Mouse (Mus musculus): ENCODE data around the gene Glul.
"Not testable (repeated sequence)": the region's sequence is repeated elsewhere in the genome, so short reads cannot be mapped to it uniquely, and the experiment has no call there.

The Glul gene

DNA sequence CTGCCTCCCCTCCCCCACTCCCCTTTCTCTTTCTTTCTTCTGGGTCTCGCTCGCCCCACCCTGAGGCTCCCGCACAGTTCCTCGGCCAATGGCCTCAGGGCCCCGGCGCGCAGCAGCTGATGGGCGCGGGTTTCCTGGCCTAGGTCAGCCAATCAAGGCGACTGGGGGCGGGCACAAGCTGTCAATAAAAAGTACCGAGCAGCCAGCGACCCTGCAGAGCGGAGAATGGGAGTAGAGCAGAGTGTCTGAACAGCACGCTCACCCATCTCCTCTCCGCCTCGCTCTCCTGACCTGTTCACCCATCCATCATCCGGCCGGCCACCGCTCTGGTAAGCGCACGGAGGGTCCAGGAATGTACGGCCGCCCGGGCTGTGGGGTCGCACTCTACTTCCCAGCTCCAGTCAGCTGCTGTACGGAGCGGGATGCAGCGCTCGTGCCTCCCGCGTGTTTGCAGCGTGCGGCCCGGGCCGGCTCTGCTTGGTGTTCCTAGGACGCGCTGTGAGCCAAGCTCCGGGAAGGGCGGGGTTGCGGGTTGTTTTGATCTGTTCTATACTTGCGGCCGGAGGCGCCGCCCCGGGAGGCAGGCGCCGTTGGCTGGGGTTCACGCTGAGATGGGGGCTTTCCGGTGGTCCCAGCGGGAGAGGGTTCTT is at the start of gene Glul, which contains the start of gene Teddm2:
Glul (plus strand) TSS at position 214 of the 650 bp plus-strand sequence.
Teddm2 (minus strand) TSS at position 498 of the 650 bp plus-strand sequence.
- DNase-seq (ENCODE audit: low spot score in 2 of 2): peak; percentile 95 to 97

DNA sequence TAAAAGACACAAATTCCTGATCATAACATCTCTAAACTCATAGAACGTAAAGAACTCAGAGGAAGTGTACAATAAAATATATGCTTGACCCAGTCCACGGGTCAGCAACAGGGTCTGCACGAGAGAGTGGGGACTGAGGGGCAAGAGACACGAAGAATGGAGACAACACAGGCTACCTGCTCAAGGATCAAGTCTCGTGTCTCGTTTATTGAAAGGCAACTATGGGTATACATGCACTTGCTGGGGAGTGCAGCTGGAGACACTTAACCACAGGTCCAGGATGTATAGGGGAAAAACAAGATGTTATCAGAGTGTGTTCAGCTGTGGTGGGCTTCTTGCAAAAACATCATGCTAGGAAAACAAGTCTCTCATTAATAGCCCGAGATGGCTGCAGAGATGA is 47.0 kb upstream of the Glul start:
- peak; percentile 28 to 46 for DNase-seq (ENCODE audit: low spot score in 2 of 2)

DNA sequence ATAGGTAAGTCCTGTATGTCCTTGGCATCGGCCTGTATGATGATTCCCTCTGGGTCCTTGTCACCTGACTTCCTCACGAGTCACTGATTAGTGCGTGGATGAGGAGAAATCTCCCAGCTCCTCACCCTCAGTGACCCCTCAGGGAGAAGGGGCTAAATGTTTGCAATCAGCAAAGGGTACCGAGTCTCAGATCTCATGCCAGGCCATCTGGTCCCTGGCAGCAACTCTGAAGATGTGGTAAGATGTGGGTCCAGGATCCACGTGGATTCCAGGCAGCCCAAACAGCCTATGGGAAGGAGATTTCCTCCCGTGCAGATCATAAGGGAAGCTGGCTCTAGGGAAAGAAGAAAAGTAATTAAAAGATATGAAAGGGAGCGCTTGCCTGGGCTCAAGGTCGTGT is 43.8 kb upstream of the Glul start:
- DNase-seq (ENCODE audit: low spot score in 2 of 2): no peak

DNA sequence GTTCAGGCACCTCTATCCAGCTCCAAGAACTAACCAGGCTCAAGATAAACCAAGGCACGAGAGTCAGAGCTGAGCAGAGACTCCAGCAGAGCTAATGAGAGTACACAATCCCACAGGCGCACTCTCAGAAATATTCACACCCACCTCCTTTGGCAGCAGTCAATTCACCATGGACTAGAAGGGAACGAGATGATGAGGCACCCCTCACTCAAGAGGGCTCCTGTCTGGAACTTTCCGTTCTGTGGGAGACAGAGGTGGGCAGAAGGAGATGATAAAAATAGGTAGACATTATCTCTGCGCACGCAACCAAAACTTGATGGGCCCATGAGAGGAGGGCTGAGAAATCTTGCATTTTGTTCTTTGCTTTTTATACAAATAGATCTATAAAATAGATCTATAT is 25.7 kb upstream of the Glul start, which contains the start of gene Teddm1b:
Teddm1b (plus strand) TSS at position 301 of the 400 bp plus-strand sequence.
- no peak for DNase-seq (ENCODE audit: low spot score in 2 of 2)

DNA sequence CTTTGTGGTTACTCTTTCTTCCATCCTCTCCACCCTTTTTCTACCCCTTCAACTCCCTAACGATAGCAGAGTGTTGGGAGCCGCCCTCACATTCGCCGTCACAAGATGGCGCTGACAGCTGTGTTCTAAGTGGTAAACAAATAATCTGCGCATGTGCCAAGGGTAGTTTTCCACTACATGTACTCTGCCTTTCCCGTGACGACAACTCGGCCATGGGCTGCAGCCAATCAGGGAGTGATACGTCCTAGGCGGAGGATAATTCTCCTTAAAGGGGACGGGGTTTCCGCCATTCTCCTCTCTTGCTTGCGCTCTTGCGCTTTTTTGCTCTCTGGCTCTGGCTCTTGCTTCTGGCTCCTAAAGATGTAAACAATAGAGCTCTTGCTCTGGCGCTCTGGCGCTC is 19.4 kb upstream of the Glul start:
- DNase-seq (ENCODE audit: low spot score in 2 of 2): not testable (repeated sequence)

DNA sequence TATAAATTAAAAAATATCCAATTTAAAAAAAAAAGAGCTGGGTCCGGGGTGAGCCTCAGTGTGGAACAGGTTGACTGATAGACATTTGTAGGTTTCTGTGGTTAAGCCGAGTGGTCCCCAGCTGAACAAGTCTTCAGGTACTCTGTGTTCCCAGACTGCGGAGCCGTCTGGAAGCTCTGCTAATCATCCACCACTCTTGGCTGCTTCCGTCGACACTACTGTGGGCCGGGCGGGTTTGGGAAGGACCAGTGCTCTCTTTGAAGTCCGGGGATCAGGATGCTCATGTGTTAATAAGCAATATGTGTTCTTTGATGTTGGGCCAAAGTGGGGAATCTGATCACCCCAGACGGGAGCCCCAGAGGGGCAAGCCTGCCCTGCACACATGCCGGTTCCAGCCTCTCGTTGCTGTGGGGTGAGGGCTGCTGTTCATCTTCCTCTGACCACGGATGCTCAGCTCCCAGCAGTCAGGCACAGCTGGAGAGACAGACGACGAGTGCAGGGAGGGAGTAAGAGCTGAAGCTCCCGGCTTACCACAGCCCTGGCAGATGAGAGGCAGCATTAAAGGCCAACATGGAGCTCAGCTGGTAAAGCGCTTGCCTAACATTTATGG is 13.6 kb upstream of the Glul start:
- DNase-seq (ENCODE audit: low spot score in 2 of 2): no peak

DNA sequence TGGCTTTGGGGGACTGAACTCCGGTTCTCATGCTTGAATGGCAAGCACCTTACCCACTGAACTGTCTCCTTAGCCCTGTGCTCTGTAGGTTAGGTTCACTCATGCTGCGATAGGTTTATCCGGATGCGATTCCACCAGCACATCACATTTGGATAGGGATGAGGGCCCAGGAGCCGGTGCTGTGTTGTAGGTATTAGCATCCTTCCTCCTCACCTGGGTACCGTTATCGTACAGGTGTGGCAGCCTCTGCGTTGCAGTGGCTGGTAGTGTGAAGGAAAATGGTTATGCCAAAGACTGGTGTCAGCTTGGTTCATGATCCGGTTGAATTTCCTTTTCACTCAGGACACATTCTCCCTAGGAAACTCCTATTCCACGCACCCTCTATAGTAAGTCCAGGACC is 9.6 kb upstream of the Glul start:
- no peak for DNase-seq (ENCODE audit: low spot score in 2 of 2)

DNA sequence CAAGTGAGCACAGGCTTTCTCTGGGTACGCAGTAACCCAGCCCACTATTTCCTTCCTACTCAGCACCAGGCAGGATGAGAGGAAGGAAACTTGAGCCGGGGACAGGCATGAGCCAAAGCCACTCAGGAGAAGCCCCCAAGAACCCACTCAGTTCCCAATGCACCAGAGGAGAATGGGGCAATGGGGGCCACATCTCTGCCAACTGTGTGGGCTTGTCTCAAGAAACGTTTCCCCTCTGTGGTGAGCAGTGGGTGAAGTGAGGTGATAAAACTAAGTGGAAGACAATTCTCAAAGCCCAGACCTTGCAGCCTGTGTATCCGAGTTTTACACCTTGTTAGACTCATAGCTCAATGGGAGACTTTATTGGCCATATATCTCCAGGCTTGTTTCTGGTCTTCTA is 8.3 kb upstream of the Glul start, which contains the start of gene Teddm1a:
Teddm1a (plus strand) TSS at position 301 of the 400 bp plus-strand sequence.
- DNase-seq (ENCODE audit: low spot score in 2 of 2): no peak

DNA sequence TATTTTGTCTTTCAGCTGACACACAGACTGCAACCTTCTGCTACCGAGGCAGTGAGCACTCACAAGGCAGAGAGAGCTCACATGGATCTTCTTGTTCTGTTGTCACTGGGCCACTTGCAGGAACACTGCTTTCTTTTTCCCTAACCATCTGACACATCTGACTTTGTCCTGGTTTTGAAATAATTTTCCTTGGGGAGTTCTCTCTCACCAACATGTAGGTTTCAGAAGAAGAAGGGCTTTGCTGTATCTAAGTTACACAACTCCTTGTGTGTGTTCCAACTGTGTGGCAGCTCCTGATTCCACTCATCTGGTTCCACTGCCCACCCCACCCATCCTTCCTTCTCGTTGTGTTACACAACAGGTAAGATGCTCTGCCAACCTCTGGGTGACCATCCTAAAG is 6.0 kb upstream of the Glul start:
- DNase-seq (ENCODE audit: low spot score in 2 of 2): no peak

DNA sequence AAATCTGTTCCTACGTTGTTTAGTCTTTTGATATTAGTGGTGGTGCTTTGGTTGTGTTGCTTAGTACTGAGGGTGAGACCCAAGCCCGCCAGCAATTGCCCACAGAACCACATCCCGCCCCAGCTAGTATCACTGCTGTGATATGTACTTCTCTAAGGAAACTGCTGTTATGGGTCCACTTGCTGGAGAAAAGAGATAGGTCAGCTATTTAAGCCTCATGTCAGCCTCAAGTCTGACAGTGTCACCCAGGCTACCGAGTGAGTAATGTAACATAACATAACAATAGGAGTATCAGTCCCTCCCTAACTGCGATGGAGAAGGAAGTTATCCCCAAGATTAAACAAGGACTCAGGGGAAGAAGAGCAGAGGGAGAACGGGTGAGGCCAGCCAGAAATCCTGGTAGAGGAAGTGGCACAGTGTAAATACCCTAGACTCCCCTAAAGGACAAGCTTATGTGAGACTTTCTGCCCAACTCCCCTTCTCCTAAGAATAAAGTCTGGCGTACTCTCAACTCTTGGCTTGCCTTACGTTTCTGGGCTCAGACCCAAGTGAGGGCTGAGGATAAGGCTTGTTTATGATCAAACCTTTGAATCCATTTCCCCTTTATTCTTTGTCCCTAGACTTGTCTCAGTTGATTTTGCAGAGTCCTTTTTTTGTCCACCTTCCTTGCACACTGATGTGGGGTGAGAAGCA is 5.4 kb upstream of the Glul start:
- DNase-seq (ENCODE audit: low spot score in 2 of 2): no peak

DNA sequence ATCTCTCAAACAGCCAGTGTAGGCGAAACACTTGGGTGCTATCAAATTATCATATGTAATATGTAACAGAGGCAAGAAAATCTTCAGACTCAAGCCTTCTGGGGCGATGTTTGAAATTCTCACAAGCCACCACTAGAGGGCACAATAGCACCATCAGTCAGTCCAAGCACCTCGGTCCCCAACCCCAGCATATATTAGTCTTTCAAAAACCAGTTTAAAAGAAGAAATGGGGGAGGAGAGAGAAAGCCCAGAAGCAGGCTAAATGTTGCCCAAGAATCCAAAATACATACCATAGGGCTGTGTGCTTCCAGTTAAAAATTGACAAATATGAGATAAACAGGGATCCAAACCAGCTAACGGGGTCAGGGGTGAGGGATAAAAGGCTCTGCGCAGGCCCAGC is 4.8 kb upstream of the Glul start:
- peak; percentile 47 to 74 for DNase-seq (ENCODE audit: low spot score in 2 of 2)

DNA sequence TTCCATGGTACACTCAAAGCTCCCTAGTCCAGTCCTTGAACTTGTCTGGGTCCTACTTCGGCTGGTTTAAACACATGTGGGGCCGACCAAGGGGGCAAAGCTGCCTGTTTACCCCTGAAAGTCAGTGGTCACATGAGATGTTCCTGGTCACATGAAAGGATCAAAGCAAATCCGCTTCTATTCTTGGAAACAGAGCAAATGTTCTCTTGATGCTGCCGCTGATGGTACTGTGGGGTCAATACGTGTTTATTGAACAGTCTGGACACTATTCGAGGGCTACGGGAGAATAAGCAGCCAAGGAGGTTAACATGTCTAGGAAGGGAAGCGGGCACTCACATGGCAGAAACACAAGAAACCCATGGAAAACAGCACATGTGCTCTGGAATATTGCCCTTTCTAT is 2.5 kb upstream of the Glul start:
- DNase-seq (ENCODE audit: low spot score in 2 of 2): no peak

DNA sequence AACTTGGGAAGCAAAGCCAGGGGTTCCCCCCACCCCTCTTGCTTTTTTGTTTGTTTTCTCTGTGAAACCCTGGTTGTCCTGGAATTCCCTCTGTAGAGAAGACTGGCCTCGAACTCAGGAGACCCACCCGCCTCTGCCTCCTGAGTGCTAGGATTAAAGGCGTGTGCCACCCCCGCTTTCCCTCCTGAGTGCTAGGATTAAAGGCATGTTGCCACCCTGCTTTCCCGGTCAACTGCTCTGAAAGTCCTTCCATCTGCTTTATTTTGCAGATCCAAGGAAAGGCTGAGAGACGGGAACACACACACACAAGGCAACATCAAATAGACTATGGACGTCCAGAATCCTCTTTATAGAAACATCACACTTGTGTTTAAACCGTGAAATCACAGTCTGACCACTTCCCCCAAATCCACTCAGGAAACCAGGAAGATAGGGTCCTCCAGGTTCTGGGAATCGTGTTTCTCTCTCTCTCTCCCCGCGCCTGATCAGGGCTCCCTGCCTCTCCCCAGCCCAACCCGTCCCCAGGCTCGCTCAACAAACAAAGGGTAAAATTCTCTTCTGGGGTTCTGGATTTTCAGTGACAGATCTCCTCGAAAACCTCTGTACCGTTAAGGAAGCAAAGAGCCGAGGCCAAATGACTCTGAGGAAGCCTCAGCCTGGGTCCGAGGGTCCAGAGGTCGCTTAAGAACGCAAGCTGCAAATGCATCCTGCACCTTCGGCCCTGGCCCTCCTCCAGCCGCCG is 584 bp upstream of the Glul start:
- no peak for DNase-seq (ENCODE audit: low spot score in 2 of 2)

DNA sequence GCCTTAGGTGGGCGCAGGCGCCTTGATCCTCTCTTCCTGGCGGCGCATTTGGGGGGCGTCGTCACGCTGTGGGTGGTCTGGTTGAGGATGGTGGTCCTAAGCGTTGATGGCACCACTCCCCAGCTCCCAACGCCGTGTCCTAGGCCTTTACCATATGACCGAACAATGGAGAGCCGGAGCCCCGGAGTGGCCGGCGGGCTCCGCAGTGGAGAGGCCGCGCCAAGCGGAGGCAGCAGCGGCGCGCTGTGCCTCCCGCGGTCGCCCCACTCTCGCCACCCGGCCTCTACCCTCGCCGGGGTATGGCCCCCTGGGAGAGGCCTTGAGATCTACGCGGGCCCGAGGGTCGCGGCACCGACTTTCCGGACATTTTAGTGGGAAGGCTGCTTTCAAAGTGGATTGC is 637 bp downstream of the Glul start:
- no peak for DNase-seq (ENCODE audit: low spot score in 2 of 2)

DNA sequence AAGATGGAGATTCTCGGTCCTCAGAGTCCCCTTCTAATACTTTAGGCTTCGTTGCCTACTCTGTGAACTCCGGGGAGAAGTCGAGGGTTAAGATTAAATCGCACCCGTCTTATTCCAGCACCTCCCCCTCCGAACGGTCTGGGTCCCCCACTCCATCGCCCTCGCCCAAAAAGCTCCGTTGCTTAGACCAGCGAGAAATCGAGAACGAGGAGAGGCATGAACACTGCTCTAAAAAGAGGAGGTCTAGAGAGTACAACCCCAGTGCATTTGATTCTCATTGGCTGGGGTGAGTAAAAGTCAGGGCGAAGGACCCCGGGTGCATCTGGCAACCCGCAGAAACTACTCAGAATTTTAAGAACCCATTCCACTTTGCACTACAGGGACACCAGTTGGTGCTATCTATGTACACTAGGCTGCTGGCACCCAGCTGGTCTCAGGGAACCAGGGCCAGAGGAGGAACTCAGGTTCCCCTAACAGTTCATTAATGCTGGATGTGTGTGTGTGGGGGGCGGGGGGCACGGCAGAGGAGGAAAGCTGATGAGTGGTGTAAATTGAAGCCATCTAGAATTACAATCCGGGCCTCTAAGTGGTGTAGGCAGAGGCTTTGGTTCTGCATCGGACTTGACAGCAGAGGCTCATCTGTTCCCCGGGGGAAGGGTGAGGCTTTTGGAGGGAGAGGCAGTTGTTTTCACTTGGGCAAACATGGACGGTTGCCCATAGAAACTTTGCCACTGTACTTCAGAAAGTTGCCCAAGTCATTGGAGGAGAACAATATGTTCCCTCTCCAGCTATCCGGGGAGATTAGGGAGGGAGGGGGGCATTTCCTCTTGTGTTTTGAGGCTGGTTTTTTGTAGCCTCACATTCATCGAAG is 1.4 kb downstream of the Glul start:
- peak; percentile 9 to 14 for DNase-seq (ENCODE audit: low spot score in 2 of 2)

DNA sequence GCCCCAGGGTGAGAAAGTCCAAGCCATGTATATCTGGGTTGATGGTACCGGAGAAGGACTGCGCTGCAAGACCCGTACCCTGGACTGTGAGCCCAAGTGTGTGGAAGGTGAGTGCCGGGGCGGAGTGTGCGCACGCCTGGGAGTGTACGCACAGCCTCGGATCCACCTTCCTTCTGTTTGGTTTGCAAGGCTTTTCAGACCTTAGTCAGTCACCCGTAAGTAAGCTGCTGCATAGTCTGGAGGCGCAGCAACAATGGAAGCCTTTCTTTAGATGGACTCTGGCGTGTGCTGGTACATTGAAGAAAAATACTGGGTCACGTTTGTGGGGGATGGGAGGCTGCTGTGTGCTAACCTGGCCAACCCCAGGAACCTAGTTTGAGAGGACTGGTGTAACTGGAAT is 3.3 kb downstream of the Glul start:
- no peak for DNase-seq (ENCODE audit: low spot score in 2 of 2)

DNA sequence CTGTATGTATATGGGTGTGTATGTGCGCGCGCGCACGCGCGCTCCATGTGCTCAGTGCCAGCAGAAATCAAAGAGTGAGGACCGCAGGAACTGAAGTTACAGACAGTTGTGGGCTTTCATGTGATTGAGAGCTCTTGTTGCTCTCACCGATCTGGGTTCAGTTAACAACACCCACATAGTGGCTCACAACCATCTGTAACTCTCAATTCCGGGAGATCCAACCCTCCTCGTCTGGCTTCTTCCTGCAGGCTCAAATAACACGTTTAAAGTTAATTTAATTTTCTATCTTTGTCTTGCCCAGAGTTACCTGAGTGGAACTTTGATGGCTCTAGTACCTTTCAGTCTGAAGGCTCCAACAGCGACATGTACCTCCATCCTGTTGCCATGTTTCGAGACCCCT is 4.5 kb downstream of the Glul start:
- DNase-seq (ENCODE audit: low spot score in 2 of 2): no peak

DNA sequence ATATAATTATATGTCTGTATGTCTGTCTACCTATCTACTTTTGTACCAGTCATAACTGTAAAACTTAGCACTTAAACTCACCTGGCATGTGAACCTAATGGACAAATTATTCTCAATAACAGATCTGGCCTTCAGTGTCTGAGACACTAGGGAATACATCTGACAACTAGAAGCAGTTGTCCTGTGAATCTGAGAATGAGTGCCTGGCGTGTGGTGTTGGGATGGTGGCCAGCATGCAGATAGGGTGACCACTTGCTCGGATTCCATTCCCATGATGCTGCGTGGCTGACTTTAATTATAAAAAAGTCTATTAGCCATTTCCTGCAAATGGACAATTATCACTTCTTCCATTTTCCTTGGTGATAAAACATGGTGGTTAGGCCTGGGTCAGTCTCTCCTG is 6.1 kb downstream of the Glul start:
- DNase-seq (ENCODE audit: low spot score in 2 of 2): no peak

DNA sequence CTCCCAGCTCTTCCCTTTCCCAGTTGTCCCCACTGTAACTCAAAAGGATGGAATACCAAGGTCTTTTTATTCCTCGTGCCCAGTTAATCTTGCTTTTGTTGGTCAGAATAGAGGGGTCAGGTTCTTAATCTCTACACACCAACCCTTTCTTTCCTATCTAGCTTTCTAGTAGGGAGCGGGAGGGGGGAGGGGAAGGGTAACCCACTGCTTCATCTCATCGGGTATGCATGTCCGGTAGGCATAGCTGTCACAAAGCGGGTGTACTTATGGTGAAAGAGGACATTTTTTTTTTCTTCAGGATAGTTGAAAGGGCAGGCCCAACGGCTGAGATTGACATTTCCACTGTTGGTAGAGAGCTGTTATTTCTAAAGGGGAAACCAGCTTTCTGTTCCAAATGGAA is 8.5 kb downstream of the Glul start:
- no peak for DNase-seq (ENCODE audit: low spot score in 2 of 2)

DNA sequence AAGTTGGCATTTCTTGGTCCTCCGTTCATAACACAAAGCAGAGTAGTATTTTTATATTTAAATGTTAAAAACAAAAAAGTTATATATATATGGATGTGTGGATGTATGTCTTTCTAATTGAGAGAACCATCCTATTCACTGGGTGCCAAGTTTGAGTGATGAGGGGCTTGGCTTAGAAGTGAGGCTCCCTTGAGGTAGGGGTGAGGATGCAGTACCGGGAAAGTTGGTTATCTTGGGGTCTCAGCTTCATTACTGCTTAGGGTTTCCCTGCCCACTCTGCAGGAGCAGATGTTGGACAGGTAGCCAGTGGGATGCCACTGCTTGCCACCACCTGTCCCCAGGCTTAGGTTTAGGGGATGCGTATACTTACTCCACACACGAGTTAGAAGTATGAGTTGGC is 9.0 kb downstream of the Glul start:
- DNase-seq (ENCODE audit: low spot score in 2 of 2): no peak

DNA sequence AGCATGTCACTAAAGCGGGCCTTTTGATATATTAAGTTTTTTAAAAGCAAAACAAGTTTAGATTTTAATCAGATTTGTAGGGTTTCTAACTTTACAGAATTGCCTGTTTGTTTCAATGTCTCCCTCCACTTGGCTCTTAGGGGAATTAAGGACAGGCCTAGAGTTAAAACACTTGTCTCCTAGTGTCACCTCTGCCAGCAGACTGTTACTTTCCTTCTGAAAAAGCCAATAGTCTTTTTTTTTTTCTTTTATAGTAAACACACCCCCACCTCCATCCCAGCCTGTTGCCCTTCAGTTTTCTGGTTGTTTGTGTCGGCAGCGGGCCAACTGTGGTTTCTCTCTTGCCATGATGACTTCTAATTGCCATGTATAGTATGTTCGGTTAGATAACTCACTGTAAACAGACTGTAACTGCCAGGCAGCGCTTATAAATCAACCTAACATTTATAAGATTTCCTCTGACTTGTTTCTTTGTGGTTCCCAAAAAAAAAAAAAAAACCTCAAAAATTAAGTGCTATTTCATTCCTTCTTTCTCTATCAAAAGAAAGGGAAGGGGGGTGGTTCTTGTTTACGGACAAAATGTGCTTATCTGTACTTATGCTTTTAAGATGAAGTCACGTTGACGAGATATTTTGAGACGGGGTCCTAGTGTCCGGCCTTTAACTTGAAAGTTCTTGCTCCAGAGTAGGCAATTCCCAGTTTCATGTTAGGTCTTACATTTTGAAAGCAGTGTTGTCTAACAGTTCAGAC is 9.6 kb downstream of the Glul start:
- no peak for DNase-seq (ENCODE audit: low spot score in 2 of 2)

Data from thymus, postnatal 10 days (tissue).